Mouse (Mus musculus): ENCODE measurements around the gene Zfyve1. TPM values are rescaled to one million over a fixed set of nuclear protein-coding genes. Genes with fewer than 3 reads are reported as not detected.

The Zfyve1 gene
- polyA plus RNA-seq, 1 experiment from 2014 or later: 13.7 TPM

- H3K4me1 ChIP-seq (ENCODE audit: insufficient read depth, low read depth, low read length): no peaks in the 10 kb centered on the region
- no peak for TF ChIP-seq CTCF (IDR thresholded peaks at IDR 0.05)
- no peak for TF ChIP-seq EP300 (IDR thresholded peaks at IDR 0.05)
- 93% methylated on average over 3 of the region's 3 CpGs for WGBS
- H3K36me3 ChIP-seq (ENCODE audit: insufficient read depth, low read length): peaks cover 45% of the 10 kb centered on the region
- ATAC-seq: no peak
- no peaks in the 10 kb centered on the region for H3K9me3 ChIP-seq (ENCODE audit: low read length)
- H3K4me2 ChIP-seq (replicated peaks; ENCODE audit: low read depth, low read length): no peak overlapping the region
- H3K27ac ChIP-seq (ENCODE audit: low read length): no peak overlapping the region
- no peak overlapping the region for H3K4me3 ChIP-seq (ENCODE audit: low read depth, low read length)
- no peak overlapping the region for H3K9ac ChIP-seq (replicated peaks; ENCODE audit: low read depth)
- no peaks in the 10 kb centered on the region for H3K27me3 ChIP-seq (replicated peaks; ENCODE audit: insufficient read depth, low read length)
- no peak for DNase-seq (ENCODE audit: low spot score)
Measured at GRCm38 (mm10) chr12:83569866-83570265, 27.2 kb downstream of the Zfyve1 start.

GRCm38 (mm10) chr12:83562589-83562988, 34.4 kb downstream of the Zfyve1 start:
- no peak for TF ChIP-seq CTCF (IDR thresholded peaks at IDR 0.05)
- TF ChIP-seq EP300 (IDR thresholded peaks at IDR 0.05): no peak
- Histone ChIP-seq H3K4me1 (ENCODE audit: insufficient read depth, low read depth, low read length) (no peaks in the 10 kb centered on the region), H3K9me3 (ENCODE audit: low read length) (no peaks in the 10 kb centered on the region), H3K9ac (replicated peaks; ENCODE audit: low read depth) (no peak overlapping the region), H3K36me3 (ENCODE audit: insufficient read depth, low read length) (peaks cover 34% of the 10 kb centered on the region; the same call in 1 of the 2 replicates), H3K27ac (ENCODE audit: low read length) (no peak overlapping the region), H3K4me3 (ENCODE audit: low read depth, low read length) (no peak overlapping the region), H3K27me3 (replicated peaks; ENCODE audit: insufficient read depth, low read length) (no peaks in the 10 kb centered on the region), H3K4me2 (replicated peaks; ENCODE audit: low read depth, low read length) (no peak overlapping the region)
- WGBS: 83% methylated on average over 3 of the region's 3 CpGs
- DNase-seq (ENCODE audit: low spot score) (no peak), ATAC-seq (no peak)

- no peak for ATAC-seq
- DNase-seq (ENCODE audit: low spot score): no peak
- WGBS: 77% methylated on average over 6 of the region's 6 CpGs
Measured at GRCm38 (mm10) chr12:83560189-83560588, 36.8 kb downstream of the Zfyve1 start.

GRCm38 (mm10) chr12:83558496-83558895, 38.5 kb downstream of the Zfyve1 start:
- H3K4me3 ChIP-seq (ENCODE audit: low read depth, low read length): no peak overlapping the region
- DNase-seq (ENCODE audit: low spot score) (no peak), ATAC-seq (no peak)
- no peak overlapping the region for H3K4me2 ChIP-seq (replicated peaks; ENCODE audit: low read depth, low read length)
- WGBS: 91% methylated on average over 7 of the region's 7 CpGs
- no peak overlapping the region for H3K9ac ChIP-seq (replicated peaks; ENCODE audit: low read depth)
- H3K27me3 ChIP-seq (replicated peaks; ENCODE audit: insufficient read depth, low read length): no peaks in the 10 kb centered on the region
- TF ChIP-seq EP300 (IDR thresholded peaks at IDR 0.05): no peak
- H3K4me1 ChIP-seq (ENCODE audit: insufficient read depth, low read depth, low read length): no peaks in the 10 kb centered on the region; the same call in 1 of the 2 replicates
- H3K36me3 ChIP-seq (ENCODE audit: insufficient read depth, low read length): peaks cover 26% of the 10 kb centered on the region
- no peak overlapping the region for H3K27ac ChIP-seq (ENCODE audit: low read length)
- H3K9me3 ChIP-seq (ENCODE audit: low read length): no peaks in the 10 kb centered on the region

More at GRCm38 (mm10) chr12:83560189-83560588, 36.8 kb downstream of the Zfyve1 start:
- H3K4me1 ChIP-seq (ENCODE audit: insufficient read depth, low read depth, low read length): no peaks in the 10 kb centered on the region
- H3K36me3 ChIP-seq (ENCODE audit: insufficient read depth, low read length): peaks cover 30% of the 10 kb centered on the region
- H3K9ac ChIP-seq (replicated peaks; ENCODE audit: low read depth): no peak overlapping the region
- no peak overlapping the region for H3K27ac ChIP-seq (ENCODE audit: low read length)
- H3K4me2 ChIP-seq (replicated peaks; ENCODE audit: low read depth, low read length): no peak overlapping the region
- H3K9me3 ChIP-seq (ENCODE audit: low read length): no peaks in the 10 kb centered on the region
- H3K27me3 ChIP-seq (replicated peaks; ENCODE audit: insufficient read depth, low read length): no peaks in the 10 kb centered on the region
- no peak overlapping the region for H3K4me3 ChIP-seq (ENCODE audit: low read depth, low read length)
- TF ChIP-seq CTCF (IDR thresholded peaks at IDR 0.05) (no peak), EP300 (IDR thresholded peaks at IDR 0.05) (no peak)

GRCm38 (mm10) chr12:83555605-83556004, 41.4 kb downstream of the Zfyve1 start:
- Histone ChIP-seq H3K4me2 (replicated peaks; ENCODE audit: low read depth, low read length) (no peak overlapping the region), H3K4me1 (ENCODE audit: insufficient read depth, low read depth, low read length) (no peaks in the 10 kb centered on the region; the same call in 1 of the 2 replicates), H3K9me3 (ENCODE audit: low read length) (no peaks in the 10 kb centered on the region), H3K36me3 (ENCODE audit: insufficient read depth, low read length) (peaks cover 38% of the 10 kb centered on the region), H3K27ac (ENCODE audit: low read length) (no peak overlapping the region), H3K4me3 (ENCODE audit: low read depth, low read length) (no peak overlapping the region), H3K27me3 (replicated peaks; ENCODE audit: insufficient read depth, low read length) (no peaks in the 10 kb centered on the region), H3K9ac (replicated peaks; ENCODE audit: low read depth) (no peak overlapping the region)
- ATAC-seq (no peak), DNase-seq (ENCODE audit: low spot score) (no peak)
- TF ChIP-seq EP300 (IDR thresholded peaks at IDR 0.05): no peak
- TF ChIP-seq CTCF (IDR thresholded peaks at IDR 0.05): no peak
- WGBS: 59% methylated on average over 9 of the region's 9 CpGs

- Histone ChIP-seq H3K36me3 (ENCODE audit: insufficient read depth, low read length) (peaks cover 48% of the 10 kb centered on the region), H3K9me3 (ENCODE audit: low read length) (no peaks in the 10 kb centered on the region), H3K27me3 (replicated peaks; ENCODE audit: insufficient read depth, low read length) (no peaks in the 10 kb centered on the region), H3K4me2 (replicated peaks; ENCODE audit: low read depth, low read length) (no peak overlapping the region), H3K4me1 (ENCODE audit: insufficient read depth, low read depth, low read length) (no peaks in the 10 kb centered on the region; the same call in 1 of the 2 replicates), H3K27ac (ENCODE audit: low read length) (no peak overlapping the region), H3K4me3 (ENCODE audit: low read depth, low read length) (no peak overlapping the region), H3K9ac (replicated peaks; ENCODE audit: low read depth) (no peak overlapping the region)
- DNase-seq (ENCODE audit: low spot score) (no peak), ATAC-seq (no peak)
- 71% methylated on average over 4 of the region's 4 CpGs for WGBS
- TF ChIP-seq EP300 (IDR thresholded peaks at IDR 0.05): no peak
- TF ChIP-seq CTCF (IDR thresholded peaks at IDR 0.05): no peak
Measured at GRCm38 (mm10) chr12:83553816-83554215, 43.2 kb downstream of the Zfyve1 start.

- no peaks in the 10 kb centered on the region for H3K9me3 ChIP-seq (ENCODE audit: low read length)
- no peak for DNase-seq (ENCODE audit: low spot score)
- no peaks in the 10 kb centered on the region for H3K27me3 ChIP-seq (replicated peaks; ENCODE audit: insufficient read depth, low read length)
- TF ChIP-seq CTCF (IDR thresholded peaks at IDR 0.05) (no peak), EP300 (IDR thresholded peaks at IDR 0.05) (no peak)
- H3K4me1 ChIP-seq (ENCODE audit: insufficient read depth, low read depth, low read length): no peaks in the 10 kb centered on the region; the same call in 1 of the 2 replicates
- H3K4me3 ChIP-seq (ENCODE audit: low read depth, low read length): no peak overlapping the region
- H3K27ac ChIP-seq (ENCODE audit: low read length): no peak overlapping the region
- no peak overlapping the region for H3K4me2 ChIP-seq (replicated peaks; ENCODE audit: low read depth, low read length)
- ATAC-seq: no peak
- H3K36me3 ChIP-seq (ENCODE audit: insufficient read depth, low read length): peaks cover 49% of the 10 kb centered on the region
- H3K9ac ChIP-seq (replicated peaks; ENCODE audit: low read depth): no peak overlapping the region
- whole genome bisulfite sequencing: 78% methylated on average over 16 of the region's 16 CpGs
Measured at GRCm38 (mm10) chr12:83551305-83551704, 45.7 kb downstream of the Zfyve1 start.
